Mouse (Mus musculus) thymus, postnatal 14 days (tissue): ENCODE results near the gene Krtap2-4.

Experiments
- DNase-seq: peaks from one replicate; pipeline ENCODE4 v3.0.0; 2021

Krtap2-4 gene

DNA sequence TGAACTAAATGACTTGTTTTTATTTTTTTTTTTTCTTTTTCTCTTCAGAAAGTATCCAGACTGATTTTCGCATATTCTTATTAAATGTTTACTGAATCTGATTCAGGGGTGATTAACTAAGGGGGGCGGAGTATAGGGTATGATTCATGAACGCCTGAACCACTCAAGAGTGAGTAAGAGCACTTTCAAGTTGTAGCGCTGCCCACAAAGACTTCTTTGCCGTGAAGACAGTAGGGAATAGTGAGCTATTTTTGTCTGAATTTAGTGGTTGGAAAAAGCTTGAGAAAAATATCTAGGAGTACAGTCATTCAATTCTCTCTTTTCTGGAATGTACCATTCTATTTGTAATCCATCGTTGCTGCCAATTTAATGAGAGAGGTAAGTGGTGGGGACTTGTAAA is 33.1 kb downstream of the Krtap2-4 start:
- DNase-seq = no peak

DNA sequence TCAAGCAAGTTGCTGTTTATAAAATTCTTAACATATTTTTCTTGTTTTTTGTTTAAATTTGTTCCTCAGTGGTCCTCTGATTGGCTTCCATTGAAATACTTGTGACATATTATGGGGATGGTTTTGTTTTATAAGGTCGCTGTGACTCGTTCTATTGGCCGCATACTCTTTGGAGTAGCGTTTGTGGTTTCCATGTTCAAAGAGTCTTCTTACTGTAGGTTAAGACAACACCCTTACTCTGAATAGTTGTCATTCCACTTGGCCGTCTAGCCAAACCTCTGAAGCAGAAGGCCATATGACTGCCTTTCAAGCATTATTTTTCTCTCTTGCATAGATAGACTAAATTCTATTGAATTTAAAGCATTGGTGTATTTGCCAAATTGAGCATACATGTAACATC is 33.6 kb downstream of the Krtap2-4 start:
- no peak for DNase-seq

DNA sequence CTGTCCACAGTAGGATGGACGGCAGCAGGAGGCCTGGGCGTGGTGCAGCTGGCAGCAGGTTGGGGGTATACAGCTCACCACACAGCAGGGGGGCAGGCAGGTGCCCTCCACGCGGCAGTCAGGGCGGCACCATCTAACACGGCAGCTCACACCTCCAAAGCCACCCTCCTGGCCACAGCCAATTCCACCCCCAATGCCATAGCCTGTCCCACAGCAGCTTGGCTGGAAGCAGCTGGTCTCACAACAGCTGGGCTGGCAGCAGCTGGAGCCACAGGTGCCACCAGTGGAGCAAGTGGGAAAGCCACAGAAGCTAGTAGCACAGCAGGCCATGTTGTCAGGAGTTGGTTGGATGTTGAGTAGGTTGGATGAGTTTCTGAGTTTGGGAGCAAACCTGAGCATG is 34.0 kb downstream of the Krtap2-4 start, which contains the start of gene Krtap1-5:
TSS of gene Krtap1-5 (minus strand) at position 381 of the 400 bp plus-strand sequence.
- DNase-seq = no peak

DNA sequence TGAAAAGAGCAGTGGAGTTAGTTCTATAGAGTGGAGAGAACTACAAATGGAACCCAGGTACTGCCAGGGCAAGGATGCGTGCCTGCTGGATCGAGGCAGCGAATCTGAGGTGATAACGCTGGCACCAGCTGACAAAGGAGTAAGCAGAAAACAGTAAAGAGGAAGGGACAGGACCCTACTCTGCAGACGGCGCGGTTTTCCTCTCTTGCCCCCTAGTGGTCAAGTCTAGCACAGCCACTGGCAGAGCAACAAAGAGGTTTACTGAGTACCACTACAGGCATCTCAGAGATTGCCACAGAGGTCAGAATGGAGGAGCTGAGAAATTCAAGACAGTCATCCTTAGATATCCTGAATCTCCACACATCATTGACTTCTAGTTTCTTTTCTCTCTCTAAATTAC is 40.5 kb downstream of the Krtap2-4 start:
- DNase-seq = peak; percentile 58

DNA sequence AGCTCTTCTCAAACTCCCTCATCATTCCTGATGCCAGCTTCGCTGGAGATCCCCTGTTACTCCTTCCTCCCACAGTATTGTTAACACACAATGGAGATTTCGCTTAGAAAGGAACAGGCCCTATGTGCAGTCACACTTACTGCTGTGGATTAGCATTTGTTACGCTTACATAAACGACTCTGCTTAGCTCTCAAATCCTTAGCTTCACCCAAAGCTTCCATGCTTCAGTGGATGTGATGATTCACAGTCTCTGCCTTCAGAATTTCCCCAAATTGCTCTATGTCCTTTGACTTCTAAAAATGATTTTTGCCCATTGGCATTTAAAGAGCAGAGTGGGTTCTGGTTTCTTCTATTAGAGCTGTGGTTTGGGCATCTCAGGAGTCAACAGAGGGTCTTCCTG is 41.5 kb downstream of the Krtap2-4 start:
- DNase-seq = no peak

DNA sequence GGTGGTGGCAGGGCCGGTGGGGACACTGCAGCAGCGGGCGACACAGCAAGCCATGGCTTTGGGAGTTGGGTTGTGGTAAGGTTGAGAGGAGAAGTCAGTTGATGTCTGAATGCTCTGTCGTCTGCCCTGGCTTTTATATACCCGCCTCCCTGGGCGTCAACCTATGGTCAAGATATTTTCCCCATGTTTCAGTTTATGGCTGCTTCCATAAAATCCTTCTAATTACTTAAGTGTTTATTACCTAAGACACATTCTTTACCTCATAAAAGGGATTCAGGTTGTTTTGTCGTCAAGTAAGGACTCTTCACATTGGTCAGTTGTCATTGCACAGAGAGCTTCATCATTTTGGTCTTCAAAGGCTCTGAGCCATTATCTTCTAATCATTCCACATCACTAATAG is 48.1 kb downstream of the Krtap2-4 start, which contains the start of gene Krtap3-1:
TSS of gene Krtap3-1 (minus strand) at position 101 of the 400 bp plus-strand sequence.
- no peak for DNase-seq
